Mouse (Mus musculus) ES-Bruce4 (cell line): ENCODE data around the gene Ppie. TPM values are rescaled to one million over a fixed set of nuclear protein-coding genes. Genes with fewer than 3 reads are reported as not detected.

Source experiments
- H3K27ac ChIP-seq: 2 replicates; pipeline ENCODE4 v1.5.1; 2012; ENCODE audit warnings: low read length, inconsistent platforms; ENCODE audit not compliant: insufficient read depth
- H3K27me3 ChIP-seq: 2 replicates; pipeline ENCODE4 v1.6.1; 2012; ENCODE audit warnings: mild to moderate bottlenecking, low read length, inconsistent platforms; ENCODE audit not compliant: control insufficient read depth, poor library complexity, insufficient read depth, severe bottlenecking
- H3K36me3 ChIP-seq: 2 replicates; pipeline ENCODE4 v1.6.1; 2012; ENCODE audit warnings: inconsistent platforms, mild to moderate bottlenecking, low read length, moderate library complexity; ENCODE audit not compliant: control insufficient read depth, poor library complexity, insufficient read depth, severe bottlenecking
- H3K4me1 ChIP-seq: one replicate; pipeline ENCODE4 v1.8.1; 2011; ENCODE audit warnings: low read length; ENCODE audit not compliant: control insufficient read depth, insufficient read depth
- H3K4me3 ChIP-seq: 2 replicates; pipeline ENCODE4 v1.5.1; 2011; ENCODE audit warnings: low read depth, mild to moderate bottlenecking, low read length
- H3K9ac ChIP-seq: 2 replicates; pipeline ENCODE4 v1.6.1; 2012; ENCODE audit warnings: low read depth, mild to moderate bottlenecking, inconsistent platforms; ENCODE audit not compliant: poor library complexity, severe bottlenecking
- H3K9me3 ChIP-seq: replicated peaks from 2 replicates; pipeline ENCODE4 v1.6.1; 2012; ENCODE audit warnings: mild to moderate bottlenecking, low read length, inconsistent platforms; ENCODE audit not compliant: control insufficient read depth, poor library complexity, insufficient read depth, severe bottlenecking
- CTCF ChIP-seq: IDR thresholded peaks from one replicate; pipeline ENCODE4 v1.8.1; 2011; ENCODE audit warnings: low read depth, low read length
- EP300 ChIP-seq: IDR thresholded peaks from 2 replicates; pipeline ENCODE4 v1.6.1; 2011; ENCODE audit warnings: low read depth, low read length; ENCODE audit not compliant: insufficient read depth
- POLR2A ChIP-seq: IDR thresholded peaks from one replicate; pipeline ENCODE4 v1.8.1; 2011; ENCODE audit warnings: low read length; ENCODE audit not compliant: insufficient read depth
- polyA plus RNA-seq: library from polyadenylated mRNA; stranded (reverse); fragments of >200 nt; gene quantifications from 2 replicates; pipeline ENCODE4 v1.2.4, GENCODE M21; 2011; ENCODE audit warnings: low read depth; ENCODE audit not compliant: missing spikeins, insufficient read depth, insufficient read length

Ppie gene
- 57.7 and 69.9 TPM in 2 replicates for polyA plus RNA-seq

DNA sequence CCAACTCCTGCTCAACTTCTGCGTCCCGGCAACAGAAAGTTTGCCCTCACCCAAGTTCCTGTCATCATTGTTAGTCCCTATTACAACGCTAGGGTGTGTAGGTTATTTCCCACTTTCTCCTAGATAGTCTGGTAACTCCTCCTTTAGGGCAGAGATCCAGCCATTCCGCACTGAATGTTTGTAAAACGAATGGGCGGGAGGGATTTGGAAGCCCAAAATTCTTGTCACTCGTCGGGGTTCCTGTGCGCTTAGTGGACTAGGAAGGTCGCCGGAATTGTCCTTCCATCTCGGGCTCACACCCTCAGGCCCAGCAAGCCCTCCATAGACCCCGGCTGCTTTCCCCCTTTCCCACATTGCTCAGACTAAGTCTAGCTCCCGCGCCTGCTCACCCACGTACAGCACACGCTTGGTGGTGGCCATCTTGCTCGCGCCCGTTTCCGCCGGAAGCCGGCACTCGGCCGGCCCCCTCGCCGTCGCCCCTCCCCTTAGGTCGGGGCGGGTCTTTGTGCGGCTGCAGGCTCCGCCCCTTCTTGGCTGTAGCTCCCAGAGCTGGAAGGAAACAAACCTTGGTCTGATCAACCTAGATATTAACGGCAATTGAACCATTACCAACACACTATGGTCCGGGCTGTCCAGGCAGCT, at the start of gene Ppie:
Gene Ppie, minus strand, starts transcription at position 439 of the 642 bp plus-strand sequence.
- H3K9me3 ChIP-seq = no peaks in the 10 kb centered on the region
- H3K4me1 ChIP-seq = no peaks in the 10 kb centered on the region
- H3K27ac ChIP-seq = 0 out of 2 replicates have a peak within 1 kb of the TSS, but pooled peaks have one; percentile 13
- peaks cover 24% of the 10 kb centered on the region for H3K36me3 ChIP-seq
- peak within 1 kb of the TSS; percentile 65 for H3K9ac ChIP-seq
- peak within 1 kb of the TSS; percentile 88 for H3K4me3 ChIP-seq
- TF ChIP-seq POLR2A = peak; percentile 85
- no peak for TF ChIP-seq EP300
- H3K27me3 ChIP-seq = no peaks in the 10 kb centered on the region; the same call in 1 of the 2 replicates

DNA sequence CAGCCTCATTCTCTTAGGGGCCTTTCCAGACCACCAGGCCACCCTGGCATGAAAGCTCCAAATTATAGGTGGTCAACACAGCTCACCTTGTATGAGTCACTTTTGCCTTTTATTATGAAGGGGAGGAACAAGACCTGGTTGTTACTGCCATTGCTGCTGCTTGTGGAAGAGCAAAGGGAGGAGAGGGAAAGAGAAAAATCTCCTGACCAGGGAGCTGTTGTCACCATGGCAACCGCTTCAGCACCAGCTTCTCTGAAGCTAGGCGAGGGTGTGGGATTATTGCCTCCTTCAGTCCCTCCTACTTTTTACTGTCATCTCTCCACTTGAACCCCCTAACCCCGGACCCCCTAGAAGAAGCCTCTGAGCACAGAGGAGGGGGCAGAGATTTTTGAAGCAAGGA, 45.1 kb upstream of the Ppie start:
- TF ChIP-seq EP300 (no peak), POLR2A (no peak), CTCF (no peak)
- no peaks in the 10 kb centered on the region for H3K4me1 ChIP-seq
- H3K9me3 ChIP-seq = no peaks in the 10 kb centered on the region
- no peak overlapping the region for H3K9ac ChIP-seq
- peaks cover 8% of the 10 kb centered on the region; the same call in 1 of the 2 replicates for H3K27me3 ChIP-seq
- H3K27ac ChIP-seq = no peak overlapping the region
- H3K36me3 ChIP-seq = no peaks in the 10 kb centered on the region
- H3K4me3 ChIP-seq = no peak overlapping the region

DNA sequence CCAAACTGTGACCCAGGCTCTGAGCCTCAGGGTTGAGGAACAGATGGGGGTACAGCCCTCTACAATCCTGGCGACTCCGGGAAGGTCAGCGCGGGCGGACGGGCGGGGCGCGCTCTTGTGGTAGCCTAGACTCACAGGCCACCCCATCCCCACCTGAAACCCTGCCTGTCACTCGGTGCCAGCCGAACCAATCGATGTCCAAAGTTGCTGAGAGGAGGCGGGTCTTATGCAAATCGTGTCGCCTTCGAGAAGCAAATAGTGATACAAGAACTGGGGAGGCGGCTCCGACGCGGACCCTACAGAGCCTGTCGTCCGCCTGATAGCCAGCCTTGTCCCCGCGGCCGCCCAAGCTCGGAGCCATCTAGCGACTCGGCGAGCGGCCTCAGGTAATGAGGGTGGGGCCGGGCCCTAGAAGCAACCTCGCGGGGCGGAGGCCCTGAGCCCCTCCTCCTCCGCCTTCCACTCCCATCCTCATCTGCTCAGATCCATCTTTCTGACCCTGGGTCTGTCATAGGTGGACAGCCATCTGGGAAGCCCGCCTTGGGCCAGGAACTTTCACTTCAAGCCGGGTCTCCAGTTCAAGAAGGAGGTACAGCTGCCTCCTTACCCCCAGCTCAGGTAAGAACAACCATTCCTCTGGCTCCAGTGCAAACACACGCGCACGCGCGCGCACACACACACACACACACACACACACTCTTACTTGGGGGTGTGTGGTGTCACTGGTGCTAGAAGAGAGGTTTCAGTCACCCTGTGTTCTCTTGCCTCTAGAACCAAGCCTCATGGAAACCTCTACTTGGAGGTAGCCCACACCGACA, 43.7 kb upstream of the Ppie start:
- no peaks in the 10 kb centered on the region for H3K36me3 ChIP-seq
- H3K9me3 ChIP-seq = no peaks in the 10 kb centered on the region
- H3K27ac ChIP-seq = no peak overlapping the region
- no peaks in the 10 kb centered on the region for H3K4me1 ChIP-seq
- TF ChIP-seq POLR2A (no peak), EP300 (no peak), CTCF (no peak)
- peak overlapping the region; percentile 48 for H3K4me3 ChIP-seq
- H3K9ac ChIP-seq = no peak overlapping the region
- peaks cover 8% of the 10 kb centered on the region; the same call in 1 of the 2 replicates for H3K27me3 ChIP-seq

DNA sequence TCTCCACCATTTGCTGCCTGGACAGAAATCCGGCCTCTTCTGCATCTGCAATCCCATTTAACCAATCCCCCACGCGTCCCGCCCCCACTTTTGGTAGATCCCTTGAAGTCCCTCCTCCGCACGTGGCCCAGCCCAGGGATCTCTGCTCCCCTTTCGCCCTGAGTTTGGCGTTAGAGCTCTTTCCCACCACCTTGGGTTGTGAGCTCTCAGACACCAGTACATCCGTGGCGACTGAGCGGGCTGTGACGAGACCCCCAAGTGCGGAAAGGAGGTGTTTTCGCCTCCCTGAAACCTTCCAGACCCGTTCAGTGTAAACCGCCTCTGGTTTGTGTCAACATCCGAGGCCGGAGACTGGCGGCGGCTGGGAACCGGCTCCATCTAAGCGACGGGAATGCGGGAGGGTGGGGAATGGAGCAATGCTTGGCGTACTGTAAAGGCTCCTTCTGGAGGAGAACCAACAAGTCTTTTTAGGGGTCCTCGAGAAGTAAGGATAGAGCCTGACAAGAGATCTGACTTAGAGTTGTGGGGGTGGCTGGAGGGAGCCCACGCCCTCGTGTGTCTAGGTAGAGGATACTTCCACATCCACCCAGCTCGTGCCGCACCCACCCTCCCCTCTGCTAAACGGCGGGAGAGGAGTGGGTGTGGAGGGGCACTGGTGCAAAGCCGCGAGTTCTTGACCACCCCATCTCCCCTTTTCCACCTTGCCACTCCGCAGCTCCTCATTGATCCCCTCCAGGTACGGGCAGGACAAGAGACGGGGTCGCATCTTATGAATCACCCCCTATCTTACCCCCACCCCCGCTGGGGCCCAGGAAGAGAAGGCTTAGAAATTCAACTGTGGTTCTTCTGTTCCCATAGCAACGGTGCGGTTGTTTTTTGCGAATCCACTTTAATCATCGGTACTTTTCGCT, 42.8 kb upstream of the Ppie start, which contains the start of gene Hpcal4:
Gene Hpcal4, plus strand, starts transcription at position 900 of the 911 bp plus-strand sequence.
- H3K27ac ChIP-seq = no peak within 1 kb of the TSS
- peaks cover 8% of the 10 kb centered on the region; the same call in 1 of the 2 replicates for H3K27me3 ChIP-seq
- H3K4me3 ChIP-seq = peak within 1 kb of the TSS; percentile 48

DNA sequence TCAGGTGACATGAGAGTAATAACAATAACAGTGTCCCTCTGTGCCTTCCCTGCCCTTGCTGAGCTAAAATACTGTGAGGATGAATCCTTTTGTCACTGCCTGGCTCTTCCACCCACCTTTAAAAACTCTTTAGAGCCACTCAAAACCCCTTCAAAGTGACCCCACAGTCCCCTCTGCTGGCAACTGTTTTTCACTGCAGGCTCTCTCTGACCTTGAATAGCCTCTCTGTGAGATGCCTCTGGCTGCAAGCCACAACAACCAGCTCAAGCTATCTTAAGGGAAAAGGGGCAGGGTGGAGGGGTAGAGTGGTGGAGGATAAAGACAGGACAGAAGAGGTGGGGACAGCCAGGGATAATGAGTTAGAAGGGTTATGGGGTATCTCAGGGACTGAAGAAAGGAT, 32.1 kb upstream of the Ppie start:
- Histone ChIP-seq H3K27me3 (no peaks in the 10 kb centered on the region), H3K4me1 (no peaks in the 10 kb centered on the region), H3K4me3 (no peak overlapping the region), H3K9me3 (no peaks in the 10 kb centered on the region), H3K9ac (no peak overlapping the region), H3K36me3 (no peaks in the 10 kb centered on the region), H3K27ac (no peak overlapping the region)
- TF ChIP-seq EP300 (no peak), POLR2A (no peak), CTCF (no peak)

More for the DNA sequence above, 42.8 kb upstream of the Ppie start, which contains the start of gene Hpcal4:
- H3K4me1 ChIP-seq = no peaks in the 10 kb centered on the region
- no peaks in the 10 kb centered on the region for H3K36me3 ChIP-seq
- H3K9ac ChIP-seq = peak within 1 kb of the TSS; percentile 19; the same call in 1 of the 2 replicates
- no peaks in the 10 kb centered on the region for H3K9me3 ChIP-seq
- TF ChIP-seq POLR2A = no peak
- no peak for TF ChIP-seq EP300
- no peak for TF ChIP-seq CTCF
